Mouse (Mus musculus): Measurements from ENCODE around the gene Gadd45g.
"Not testable (repeated sequence)": the region's sequence is repeated elsewhere in the genome, so short reads cannot be mapped to it uniquely, and the experiment has no call there.

GRCm38 (mm10) chr13:51835208-51835607 is 11.3 kb upstream of the Gadd45g start:
- TF ChIP-seq MAFK (IDR thresholded peaks at IDR 0.05; ENCODE audit: insufficient read depth, low read depth, low read length); ZC3H11A (IDR thresholded peaks at IDR 0.05; ENCODE audit: borderline replicate concordance, low read depth, low read length); ZNF384 (IDR thresholded peaks at IDR 0.05; ENCODE audit: low read depth, low read length): not testable (repeated sequence)
